Mouse (Mus musculus): ENCODE data around the gene Abcf3. TPM values are rescaled to one million over a fixed set of nuclear protein-coding genes. Genes with fewer than 3 reads are reported as not detected.

The Abcf3 gene
- polyA plus RNA-seq, 2 experiments, result 56.0 to 61.8 TPM

- no peak for ATAC-seq (ENCODE audit: low FRiP score, low read depth)
- Histone ChIP-seq H3K4me1 (ENCODE audit: control insufficient read depth, insufficient read depth, low read length) (peaks cover 19% of the 10 kb centered on the region), H3K27ac (replicated peaks; ENCODE audit: low read depth, low read length) (peak overlapping the region; percentile 26; the same call in 1 of the 2 replicates), H3K4me2 (replicated peaks; ENCODE audit: low read depth, low read length, severe bottlenecking) (peak overlapping the region; percentile 88), H3K4me3 (replicated peaks; ENCODE audit: low read length) (peak overlapping the region; percentile 93), H3K9me3 (ENCODE audit: control insufficient read depth, low read length) (no peaks in the 10 kb centered on the region), H3K9ac (ENCODE audit: low read depth, low read length, severe bottlenecking) (peak overlapping the region; percentile 92), H3K27me3 (ENCODE audit: control insufficient read depth, insufficient read depth, low read length) (no peaks in the 10 kb centered on the region), H3K36me3 (ENCODE audit: control insufficient read depth, insufficient read depth, low read length) (peaks cover 53% of the 10 kb centered on the region)
- DNase-seq (ENCODE audit: low spot score), result no peak
- WGBS, result 31% methylated on average over 9 of the region's 9 CpGs
- TF ChIP-seq POLR2A (IDR thresholded peaks at IDR 0.05; ENCODE audit: borderline replicate concordance, extremely low read depth, insufficient read depth, insufficient read length), result no peak
Measured at GRCm38 (mm10) chr16:20536081-20536665, 12.2 kb upstream of the Abcf3 start.

- H3K9me3 ChIP-seq (ENCODE audit: control insufficient read depth, low read length), result no peaks in the 10 kb centered on the region
- peak overlapping the region; percentile 41 for H3K9ac ChIP-seq (ENCODE audit: low read depth, low read length, severe bottlenecking)
- peaks cover 19% of the 10 kb centered on the region for H3K4me1 ChIP-seq (ENCODE audit: control insufficient read depth, insufficient read depth, low read length)
- DNase-seq (ENCODE audit: low spot score) (no peak), ATAC-seq (ENCODE audit: low FRiP score, low read depth) (no peak)
- H3K27ac ChIP-seq (replicated peaks; ENCODE audit: low read depth, low read length), result 0 out of 2 replicates have a peak overlapping the region, but pooled peaks have one; percentile 19
- 38% methylated on average over 5 of the region's 5 CpGs for WGBS
- H3K4me2 ChIP-seq (replicated peaks; ENCODE audit: low read depth, low read length, severe bottlenecking), result peak overlapping the region; percentile 88
- H3K4me3 ChIP-seq (replicated peaks; ENCODE audit: low read length), result peak overlapping the region; percentile 93
- H3K27me3 ChIP-seq (ENCODE audit: control insufficient read depth, insufficient read depth, low read length), result no peaks in the 10 kb centered on the region
- no peak for TF ChIP-seq POLR2A (IDR thresholded peaks at IDR 0.05; ENCODE audit: borderline replicate concordance, extremely low read depth, insufficient read depth, insufficient read length)
- peaks cover 53% of the 10 kb centered on the region for H3K36me3 ChIP-seq (ENCODE audit: control insufficient read depth, insufficient read depth, low read length)
Measured at GRCm38 (mm10) chr16:20537071-20537471, 11.3 kb upstream of the Abcf3 start.

DNA sequence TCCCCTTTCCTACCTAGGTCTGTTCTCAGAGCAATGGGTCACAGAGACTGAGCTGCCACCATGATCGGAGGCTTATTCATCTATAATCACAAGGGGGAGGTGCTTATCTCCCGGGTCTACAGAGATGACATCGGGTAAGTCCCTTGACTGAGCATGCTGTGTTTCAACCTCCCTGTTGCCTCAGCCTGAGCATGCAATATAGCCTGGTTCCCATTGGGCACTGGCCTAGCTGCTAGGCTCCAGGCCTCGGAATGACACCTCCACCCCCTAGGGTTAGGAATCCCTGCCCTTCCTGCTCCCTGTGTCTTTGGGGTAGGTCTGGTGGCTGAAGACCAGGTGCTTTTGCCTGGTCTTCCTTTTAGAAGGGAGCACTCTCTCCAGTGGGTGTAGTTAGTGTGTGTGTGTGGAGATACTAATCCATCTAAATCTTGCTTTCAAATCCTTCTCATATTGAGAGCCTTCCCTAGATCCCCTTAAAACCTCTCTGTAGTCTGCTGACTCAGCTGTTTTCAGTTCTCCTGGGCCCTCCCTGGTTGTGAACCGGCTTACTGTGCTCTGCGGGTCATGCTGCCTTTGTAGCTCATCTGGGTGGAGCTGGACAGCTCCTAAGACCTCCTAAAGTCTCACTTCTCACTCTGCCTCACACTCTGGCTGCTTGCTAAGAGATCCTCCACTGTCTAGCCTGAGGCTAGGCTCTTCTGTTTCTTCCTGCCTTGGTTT is 10.6 kb upstream of the Abcf3 start:
- TF ChIP-seq POLR2A (IDR thresholded peaks at IDR 0.05; ENCODE audit: borderline replicate concordance, extremely low read depth, insufficient read depth, insufficient read length), result no peak
- H3K4me2 ChIP-seq (replicated peaks; ENCODE audit: low read depth, low read length, severe bottlenecking), result peak overlapping the region; percentile 88
- peaks cover 55% of the 10 kb centered on the region for H3K36me3 ChIP-seq (ENCODE audit: control insufficient read depth, insufficient read depth, low read length)
- no peaks in the 10 kb centered on the region for H3K27me3 ChIP-seq (ENCODE audit: control insufficient read depth, insufficient read depth, low read length)
- DNase-seq (ENCODE audit: low spot score) (no peak), ATAC-seq (ENCODE audit: low FRiP score, low read depth) (no peak)
- WGBS, result 50% methylated on average over 6 of the region's 6 CpGs
- no peaks in the 10 kb centered on the region for H3K9me3 ChIP-seq (ENCODE audit: control insufficient read depth, low read length)
- H3K4me1 ChIP-seq (ENCODE audit: control insufficient read depth, insufficient read depth, low read length), result peaks cover 19% of the 10 kb centered on the region
- peak overlapping the region; percentile 93 for H3K4me3 ChIP-seq (replicated peaks; ENCODE audit: low read length)
- H3K27ac ChIP-seq (replicated peaks; ENCODE audit: low read depth, low read length), result no peak overlapping the region
- peak overlapping the region; percentile 41 for H3K9ac ChIP-seq (ENCODE audit: low read depth, low read length, severe bottlenecking)

GRCm38 (mm10) chr16:20539649-20540048 is 8.7 kb upstream of the Abcf3 start:
- no peak for DNase-seq (ENCODE audit: low spot score)
- Histone ChIP-seq H3K9ac (ENCODE audit: low read depth, low read length, severe bottlenecking) (no peak overlapping the region), H3K4me1 (ENCODE audit: control insufficient read depth, insufficient read depth, low read length) (peaks cover 19% of the 10 kb centered on the region), H3K4me2 (replicated peaks; ENCODE audit: low read depth, low read length, severe bottlenecking) (no peak overlapping the region), H3K36me3 (ENCODE audit: control insufficient read depth, insufficient read depth, low read length) (peaks cover 63% of the 10 kb centered on the region), H3K9me3 (ENCODE audit: control insufficient read depth, low read length) (no peaks in the 10 kb centered on the region), H3K27me3 (ENCODE audit: control insufficient read depth, insufficient read depth, low read length) (no peaks in the 10 kb centered on the region), H3K4me3 (replicated peaks; ENCODE audit: low read length) (no peak overlapping the region), H3K27ac (replicated peaks; ENCODE audit: low read depth, low read length) (no peak overlapping the region)
- no peak for ATAC-seq (ENCODE audit: low FRiP score, low read depth)
- TF ChIP-seq POLR2A (IDR thresholded peaks at IDR 0.05; ENCODE audit: borderline replicate concordance, extremely low read depth, insufficient read depth, insufficient read length), result no peak
- 71% methylated on average over 3 of the region's 3 CpGs for WGBS

- ATAC-seq (ENCODE audit: low FRiP score, low read depth) (no peak), DNase-seq (ENCODE audit: low spot score) (no peak)
- no peaks in the 10 kb centered on the region for H3K27me3 ChIP-seq (ENCODE audit: control insufficient read depth, insufficient read depth, low read length)
- WGBS, result 82% methylated on average over 4 of the region's 4 CpGs
- H3K9ac ChIP-seq (ENCODE audit: low read depth, low read length, severe bottlenecking), result no peak overlapping the region
- no peak for TF ChIP-seq POLR2A (IDR thresholded peaks at IDR 0.05; ENCODE audit: borderline replicate concordance, extremely low read depth, insufficient read depth, insufficient read length)
- H3K4me2 ChIP-seq (replicated peaks; ENCODE audit: low read depth, low read length, severe bottlenecking), result no peak overlapping the region
- peaks cover 70% of the 10 kb centered on the region for H3K36me3 ChIP-seq (ENCODE audit: control insufficient read depth, insufficient read depth, low read length)
- H3K4me1 ChIP-seq (ENCODE audit: control insufficient read depth, insufficient read depth, low read length), result peaks cover 19% of the 10 kb centered on the region
- no peak overlapping the region for H3K27ac ChIP-seq (replicated peaks; ENCODE audit: low read depth, low read length)
- H3K4me3 ChIP-seq (replicated peaks; ENCODE audit: low read length), result no peak overlapping the region
- H3K9me3 ChIP-seq (ENCODE audit: control insufficient read depth, low read length), result no peaks in the 10 kb centered on the region
Measured at GRCm38 (mm10) chr16:20540438-20540837, 7.9 kb upstream of the Abcf3 start.

All from limb, embryonic 14.5 days (tissue).